Mouse (Mus musculus) liver, embryonic 11.5 days (tissue): Measurements from ENCODE around the gene Celsr3. TPM values are rescaled to one million over a fixed set of nuclear protein-coding genes. Genes with fewer than 3 reads are reported as not detected.

Source experiments
- ATAC-seq: fragments of 200-750 bp; cut with Nextera tagmentation; replicated peaks from 2 replicates; pipeline ENCODE4 v1.8.0; 2017; ENCODE audit warnings: moderate number of reproducible peaks, mild to moderate bottlenecking, moderate TSS enrichment, moderate library complexity; ENCODE audit not compliant: low FRiP score
- DNase-seq: peaks from one replicate; pipeline ENCODE4 v3.0.0-alpha.2; 2017; ENCODE audit warnings: low spot score
- H3K27ac ChIP-seq: fragments of 300-500 bp; sonication (generic); 2 replicates; pipeline ENCODE4 v1.5.1; 2014; ENCODE audit warnings: mild to moderate bottlenecking, low read depth, low read length, control low read depth
- H3K27me3 ChIP-seq: fragments of 300-500 bp; sonication (generic); replicated peaks from 2 replicates; pipeline ENCODE4 v1.6.1; 2014; ENCODE audit warnings: low read length, mixed read lengths; ENCODE audit not compliant: control insufficient read depth, insufficient read depth
- H3K36me3 ChIP-seq: fragments of 300-500 bp; sonication (generic); 2 replicates; pipeline ENCODE4 v1.6.1; 2014; ENCODE audit warnings: mild to moderate bottlenecking, low read length, moderate library complexity, mixed read lengths; ENCODE audit not compliant: control insufficient read depth, insufficient read depth
- H3K4me1 ChIP-seq: fragments of 300-500 bp; sonication (generic); replicated peaks from 2 replicates; pipeline ENCODE4 v1.6.1; 2014; ENCODE audit warnings: low read length, mixed read lengths; ENCODE audit not compliant: control insufficient read depth, insufficient read depth
- H3K4me2 ChIP-seq: fragments of 300-500 bp; sonication (generic); 2 replicates; pipeline ENCODE4 v1.6.1; 2014; ENCODE audit warnings: mild to moderate bottlenecking, control low read depth, moderate library complexity
- H3K4me3 ChIP-seq: fragments of 300-500 bp; sonication (generic); 2 replicates; pipeline ENCODE4 v1.5.1; 2014; ENCODE audit warnings: low read depth, low read length, control low read depth
- H3K9ac ChIP-seq: fragments of 300-500 bp; sonication (generic); 2 replicates; pipeline ENCODE4 v1.6.1; 2014; ENCODE audit warnings: low read depth, low read length, control low read depth
- H3K9me3 ChIP-seq: fragments of 300-500 bp; sonication (generic); 2 replicates; pipeline ENCODE4 v1.6.1; 2016; ENCODE audit warnings: low read length, inconsistent platforms, mixed read lengths; ENCODE audit not compliant: control insufficient read depth
- WGBS: fragments of 180-500 bp; shearing (Covaris S2); extraction: QIAGEN DNeasy Blood & Tissue Kit; methylation state at CpG from one replicate; pipeline ENCODE4 v1.1.7; 2014; 5-methylcytosine and 5-hydroxymethylcytosine counted together
- polyA plus RNA-seq: library from polyadenylated mRNA; unstranded; fragments of >200 nt; fragmentation: Nextera tagmentation; extraction: Ambion mirVana; gene quantifications from 2 replicates; pipeline ENCODE4 v1.2.1, GENCODE M21; 2014

The Celsr3 gene
- polyA plus RNA-seq, 1 experiment from 2014 or later = 0.22 TPM

GRCm38 (mm10) chr9:108827906-108828305 is 1.8 kb downstream of the Celsr3 start:
- H3K27me3 ChIP-seq = peaks cover 92% of the 10 kb centered on the region
- H3K9me3 ChIP-seq = no peaks in the 10 kb centered on the region
- no peaks in the 10 kb centered on the region for H3K36me3 ChIP-seq
- DNase-seq = no peak
- H3K4me1 ChIP-seq = peaks cover 26% of the 10 kb centered on the region
- peak overlapping the region; percentile 67 for H3K4me2 ChIP-seq
- H3K4me3 ChIP-seq = peak overlapping the region; percentile 48
- ATAC-seq = no peak
- H3K9ac ChIP-seq = no peak overlapping the region
- H3K27ac ChIP-seq = no peak overlapping the region
- 54% methylated on average over 18 of the region's 18 CpGs for WGBS

GRCm38 (mm10) chr9:108831637-108832036 is 5.5 kb downstream of the Celsr3 start:
- Histone ChIP-seq H3K4me3 (peak overlapping the region; percentile 52), H3K4me1 (peaks cover 21% of the 10 kb centered on the region), H3K4me2 (peak overlapping the region; percentile 99), H3K27ac (no peak overlapping the region), H3K9ac (no peak overlapping the region), H3K27me3 (peaks cover 68% of the 10 kb centered on the region), H3K9me3 (no peaks in the 10 kb centered on the region), H3K36me3 (no peaks in the 10 kb centered on the region)
- no peak for ATAC-seq
- DNase-seq = no peak
- 7% methylated on average over 23 of the region's 23 CpGs for WGBS

GRCm38 (mm10) chr9:108832390-108833108 is 6.4 kb downstream of the Celsr3 start:
- WGBS = 3% methylated on average over 46 of the region's 46 CpGs
- no peak overlapping the region for H3K27ac ChIP-seq
- H3K9me3 ChIP-seq = no peaks in the 10 kb centered on the region
- H3K27me3 ChIP-seq = peaks cover 60% of the 10 kb centered on the region
- H3K9ac ChIP-seq = no peak overlapping the region
- peak overlapping the region; percentile 99 for H3K4me2 ChIP-seq
- H3K4me3 ChIP-seq = peak overlapping the region; percentile 52
- peak; percentile 91 for DNase-seq
- H3K4me1 ChIP-seq = peaks cover 16% of the 10 kb centered on the region
- no peaks in the 10 kb centered on the region for H3K36me3 ChIP-seq
- peak; percentile 99 for ATAC-seq

- Histone ChIP-seq H3K4me2 (peak overlapping the region; percentile 42; the same call in 1 of the 2 replicates), H3K4me3 (no peak overlapping the region), H3K9me3 (no peaks in the 10 kb centered on the region), H3K9ac (no peak overlapping the region), H3K27ac (no peak overlapping the region), H3K27me3 (peaks cover 20% of the 10 kb centered on the region), H3K36me3 (no peaks in the 10 kb centered on the region), H3K4me1 (0 out of 2 replicates have a peak, but pooled peaks cover 2% of the 10 kb centered on the region)
- no peak for DNase-seq
- ATAC-seq = no peak; the same call in 1 of the 2 replicates
- WGBS = 9% methylated on average over 14 of the region's 14 CpGs
These were observed 16.9 kb downstream of the Celsr3 start for GRCm38 (mm10) chr9:108842989-108843388.

- ATAC-seq = no peak
- H3K4me3 ChIP-seq = no peak overlapping the region
- no peak overlapping the region for H3K4me2 ChIP-seq
- no peaks in the 10 kb centered on the region for H3K36me3 ChIP-seq
- DNase-seq = no peak
- H3K27ac ChIP-seq = no peak overlapping the region
- no peaks in the 10 kb centered on the region for H3K9me3 ChIP-seq
- WGBS = 69% methylated on average over 5 of the region's 5 CpGs
- H3K27me3 ChIP-seq = peaks cover 32% of the 10 kb centered on the region
- 0 out of 2 replicates have a peak, but pooled peaks cover 2% of the 10 kb centered on the region for H3K4me1 ChIP-seq
- H3K9ac ChIP-seq = no peak overlapping the region
These were observed 19.3 kb downstream of the Celsr3 start for GRCm38 (mm10) chr9:108845390-108845789.

- Histone ChIP-seq H3K4me2 (no peak overlapping the region), H3K9ac (no peak overlapping the region), H3K9me3 (no peaks in the 10 kb centered on the region), H3K4me1 (peaks cover 2% of the 10 kb centered on the region; the same call in 1 of the 2 replicates), H3K27ac (no peak overlapping the region), H3K4me3 (no peak overlapping the region), H3K27me3 (peaks cover 25% of the 10 kb centered on the region), H3K36me3 (no peaks in the 10 kb centered on the region)
- DNase-seq = no peak
- ATAC-seq = no peak
- 80% methylated on average over 4 of the region's 4 CpGs for WGBS
These were observed 21.3 kb downstream of the Celsr3 start for GRCm38 (mm10) chr9:108847374-108847773.

GRCm38 (mm10) chr9:108848419-108848818 is 22.3 kb downstream of the Celsr3 start:
- ATAC-seq = no peak
- Histone ChIP-seq H3K4me3 (no peak overlapping the region), H3K9me3 (no peaks in the 10 kb centered on the region), H3K27me3 (peaks cover 17% of the 10 kb centered on the region), H3K4me1 (peaks cover 6% of the 10 kb centered on the region), H3K27ac (no peak overlapping the region), H3K9ac (no peak overlapping the region), H3K36me3 (no peaks in the 10 kb centered on the region), H3K4me2 (no peak overlapping the region)
- 60% methylated on average over 17 of the region's 17 CpGs for WGBS
- DNase-seq = no peak

GRCm38 (mm10) chr9:108852976-108853375 is 26.9 kb downstream of the Celsr3 start, which contains the start of gene Slc26a6:
Slc26a6 (plus strand) TSS chr9:108853283.
- Histone ChIP-seq H3K36me3 (no peaks in the 10 kb centered on the region; the same call in 1 of the 2 replicates), H3K27me3 (peaks cover 11% of the 10 kb centered on the region), H3K4me3 (peak within 1 kb of the TSS; percentile 67), H3K4me2 (peak within 1 kb of the TSS; percentile 94), H3K27ac (peak within 1 kb of the TSS; percentile 66), H3K4me1 (peaks cover 12% of the 10 kb centered on the region), H3K9ac (peak within 1 kb of the TSS; percentile 76), H3K9me3 (no peaks in the 10 kb centered on the region)
- 85% methylated on average over 3 of the region's 3 CpGs for WGBS
- ATAC-seq (no peak), DNase-seq (no peak)
